Mouse (Mus musculus): Measurements from ENCODE around the gene Sh3gl2.

GRCm38 (mm10) chr4:85210953-85211352, 6.0 kb downstream of the Sh3gl2 start:
- TF ChIP-seq POLR2A (IDR thresholded peaks at IDR 0.05; ENCODE audit: low read depth, low read length) (no peak), CTCF (IDR thresholded peaks at IDR 0.05; ENCODE audit: borderline replicate concordance, insufficient read depth, low read length) (no peak)
